Mouse (Mus musculus) embryo, embryonic 10.5 days (tissue): ENCODE measurements around the gene Syt13.

ENCODE experiments used
- DNase-seq: peaks from one replicate; pipeline ENCODE4 v3.0.0-alpha.2; 2015; ENCODE audit warnings: low spot score

Gene Syt13

GRCm38 (mm10) chr2:92964345-92964744 lies 49.4 kb downstream of the Syt13 start:
- DNase-seq = no peak

GRCm38 (mm10) chr2:92966257-92966656 lies 51.4 kb downstream of the Syt13 start:
- DNase-seq = no peak

- DNase-seq = no peak
Measured at GRCm38 (mm10) chr2:92967032-92967838, 52.3 kb downstream of the Syt13 start.

GRCm38 (mm10) chr2:92967839-92968166 lies 52.9 kb downstream of the Syt13 start:
- DNase-seq = no peak

GRCm38 (mm10) chr2:92971069-92971468 lies 56.2 kb downstream of the Syt13 start:
- DNase-seq = no peak

- no peak for DNase-seq
Measured at GRCm38 (mm10) chr2:92971536-92971935, 56.6 kb downstream of the Syt13 start.

- DNase-seq = no peak
Measured at GRCm38 (mm10) chr2:92972071-92972470, 57.2 kb downstream of the Syt13 start.

- no peak for DNase-seq
Measured at GRCm38 (mm10) chr2:92973646-92974045, 58.7 kb downstream of the Syt13 start.

GRCm38 (mm10) chr2:92975031-92975790 lies 60.3 kb downstream of the Syt13 start:
- no peak for DNase-seq

- no peak for DNase-seq
Measured at GRCm38 (mm10) chr2:92980165-92980564, 65.3 kb downstream of the Syt13 start.

- DNase-seq = no peak
Measured at GRCm38 (mm10) chr2:92982591-92983272, 67.8 kb downstream of the Syt13 start.

- DNase-seq = no peak
Measured at GRCm38 (mm10) chr2:92983273-92983620, 68.3 kb downstream of the Syt13 start.

GRCm38 (mm10) chr2:92984321-92985108 lies 69.6 kb downstream of the Syt13 start:
- no peak for DNase-seq

GRCm38 (mm10) chr2:92985171-92985570 lies 70.3 kb downstream of the Syt13 start:
- DNase-seq = no peak

- DNase-seq = no peak
Measured at GRCm38 (mm10) chr2:92985600-92985999, 70.7 kb downstream of the Syt13 start.

- no peak for DNase-seq
Measured at GRCm38 (mm10) chr2:92987108-92987618, 72.3 kb downstream of the Syt13 start.

GRCm38 (mm10) chr2:92987901-92988631 lies 73.2 kb downstream of the Syt13 start:
- DNase-seq = peak; percentile 82

- DNase-seq = no peak
Measured at GRCm38 (mm10) chr2:92989593-92989992, 74.7 kb downstream of the Syt13 start.

GRCm38 (mm10) chr2:92991976-92992375 lies 77.1 kb downstream of the Syt13 start:
- no peak for DNase-seq

- peak; percentile 30 for DNase-seq
Measured at GRCm38 (mm10) chr2:93005028-93005427, 90.1 kb downstream of the Syt13 start.
